Mouse (Mus musculus) MEL (cell line): ENCODE data around the gene Frmpd2. TPM values are rescaled to one million over a fixed set of nuclear protein-coding genes. Genes with fewer than 3 reads are reported as not detected.

Experiments used
- DNase-seq: peaks from one replicate; pipeline ENCODE4 v3.0.0; 2011; ENCODE audit warnings: low read depth, low spot score
- H3K27ac ChIP-seq: 2 replicates; pipeline ENCODE4 v1.5.1; 2012; ENCODE audit warnings: low read depth, mild to moderate bottlenecking, control low read depth, low read length, moderate library complexity; ENCODE audit not compliant: control insufficient read depth
- H3K27me3 ChIP-seq, 2 experiments: fragments of 150-350 bp in 1 of 2; sonication (generic) in 1 of 2; 2 replicates each; pipeline ENCODE4 v1.6.1; 2012; ENCODE audit warnings: low read length in 2 of 2, mild to moderate bottlenecking in 2 of 2, improper control_type of control experiment in 1 of 2, moderate library complexity in 1 of 2; ENCODE audit not compliant: insufficient read depth in 2 of 2, control insufficient read depth in 1 of 2
- H3K36me3 ChIP-seq, 2 experiments: 2 replicates each; pipeline ENCODE4 v1.6.1; 2012 to 2014; ENCODE audit warnings: low read length in 2 of 2, improper control_type of control experiment in 1 of 2, inconsistent platforms in 1 of 2, mild to moderate bottlenecking in 1 of 2; ENCODE audit not compliant: insufficient read depth in 2 of 2, control insufficient read depth in 1 of 2
- H3K4me1 ChIP-seq, 2 experiments: fragments of 150-350 bp in 1 of 2; sonication (generic) in 1 of 2; 2 replicates each; pipeline ENCODE4 v1.6.1; 2012; ENCODE audit warnings: low read length in 2 of 2, improper control_type of control experiment in 1 of 2, mild to moderate bottlenecking in 1 of 2; ENCODE audit not compliant: insufficient read depth in 2 of 2, control insufficient read depth in 1 of 2
- H3K4me3 ChIP-seq, 2 experiments: fragments of 150-350 bp in 1 of 2; sonication (generic) in 1 of 2; 2 replicates each; pipeline ENCODE4 v1.5.1; 2012; ENCODE audit warnings: low read depth in 2 of 2, low read length in 2 of 2, mild to moderate bottlenecking in 2 of 2, moderate library complexity in 2 of 2, control low read depth in 1 of 2, improper control_type of control experiment in 1 of 2; ENCODE audit not compliant: control insufficient read depth in 1 of 2, insufficient read depth in 1 of 2
- H3K79me2 ChIP-seq: 2 replicates; pipeline ENCODE4 v1.6.1; 2012; ENCODE audit warnings: mild to moderate bottlenecking, low read length, moderate library complexity; ENCODE audit not compliant: control insufficient read depth, poor library complexity, insufficient read depth
- H3K9ac ChIP-seq: 2 replicates; pipeline ENCODE4 v1.6.1; 2012; ENCODE audit warnings: low read depth, mild to moderate bottlenecking, control low read depth, low read length, moderate library complexity; ENCODE audit not compliant: control insufficient read depth, poor library complexity, severe bottlenecking
- H3K9me3 ChIP-seq: fragments of 150-350 bp; sonication (generic); replicated peaks from 2 replicates; pipeline ENCODE4 v1.6.1; 2012; ENCODE audit warnings: mild to moderate bottlenecking, low read length, improper control_type of control experiment, moderate library complexity; ENCODE audit not compliant: insufficient read depth
- BHLHE40 ChIP-seq: IDR thresholded peaks from 2 replicates; pipeline ENCODE4 v1.6.1; 2012; ENCODE audit warnings: low read depth, mild to moderate bottlenecking, inconsistent platforms, low read length, improper control_type of control experiment, borderline replicate concordance
- CHD1 ChIP-seq: IDR thresholded peaks from 2 replicates; pipeline ENCODE4 v1.6.1; 2012; ENCODE audit warnings: low read depth, mild to moderate bottlenecking, inconsistent platforms, low read length, improper control_type of control experiment
- CHD2 ChIP-seq: IDR thresholded peaks from 2 replicates; pipeline ENCODE4 v1.6.1; 2011; ENCODE audit warnings: low read length, improper control_type of control experiment
- CTCF ChIP-seq, 3 experiments: IDR thresholded peaks in 2 of 3; conservative IDR thresholded peaks in 1 of 3; 2 replicates each; pipeline ENCODE4 v1.5.1; 2011 to 2012; ENCODE audit warnings: low read length in 3 of 3, low read depth in 2 of 3, mild to moderate bottlenecking in 2 of 3, improper control_type of control experiment in 1 of 3, inconsistent platforms in 1 of 3, mixed read lengths in 1 of 3, moderate library complexity in 1 of 3; ENCODE audit not compliant: control insufficient read depth in 1 of 3, insufficient read depth in 1 of 3, poor library complexity in 1 of 3, severe bottlenecking in 1 of 3
- E2F4 ChIP-seq: IDR thresholded peaks from 2 replicates; pipeline ENCODE4 v1.6.1; 2011; ENCODE audit warnings: low read depth, low read length, improper control_type of control experiment, borderline replicate concordance
- ELF1 ChIP-seq: IDR thresholded peaks from 2 replicates; pipeline ENCODE4 v1.6.1; 2014; ENCODE audit warnings: low read depth, mild to moderate bottlenecking, inconsistent platforms, low read length, improper control_type of control experiment, moderate library complexity
- EP300 ChIP-seq, 2 experiments: IDR thresholded peaks; 2 replicates each; pipeline ENCODE4 v1.6.1; 2011; ENCODE audit warnings: improper control_type of control experiment in 2 of 2, low read length in 2 of 2, low read depth in 1 of 2, mild to moderate bottlenecking in 1 of 2
- KAT2A ChIP-seq: conservative IDR thresholded peaks from 2 replicates; pipeline ENCODE4 v1.6.1; 2012; ENCODE audit warnings: low read depth, low read length, improper control_type of control experiment, inconsistent platforms
- MAFK ChIP-seq: IDR thresholded peaks from 2 replicates; pipeline ENCODE4 v1.6.1; 2011; ENCODE audit warnings: low read depth, mild to moderate bottlenecking, low read length, improper control_type of control experiment, borderline replicate concordance
- MEF2A ChIP-seq: IDR thresholded peaks from 2 replicates; pipeline ENCODE4 v1.6.1; 2014; ENCODE audit warnings: low read depth, mild to moderate bottlenecking, inconsistent platforms, low read length, improper control_type of control experiment; ENCODE audit not compliant: poor library complexity, insufficient replicate concordance, severe bottlenecking; ENCODE audit errors: extremely low read depth
- MXI1 ChIP-seq: IDR thresholded peaks from 2 replicates; pipeline ENCODE4 v1.6.1; 2011; ENCODE audit warnings: mild to moderate bottlenecking, low read depth, low read length, improper control_type of control experiment
- MYB ChIP-seq: IDR thresholded peaks from 2 replicates; pipeline ENCODE4 v1.6.1; 2011; ENCODE audit warnings: mild to moderate bottlenecking, low read depth, low read length, improper control_type of control experiment
- MYC ChIP-seq: IDR thresholded peaks from 2 replicates; pipeline ENCODE4 v1.6.1; 2011; ENCODE audit warnings: low read depth, mild to moderate bottlenecking, low read length, improper control_type of control experiment, moderate library complexity
- NELFE ChIP-seq: IDR thresholded peaks from 2 replicates; pipeline ENCODE4 v1.6.1; 2011; ENCODE audit warnings: low read depth, low read length, improper control_type of control experiment
- NRF1 ChIP-seq: IDR thresholded peaks from 2 replicates; pipeline ENCODE4 v1.6.1; 2014; ENCODE audit warnings: low read depth, mild to moderate bottlenecking, inconsistent platforms, low read length, improper control_type of control experiment, moderate library complexity; ENCODE audit not compliant: poor library complexity, insufficient read depth, severe bottlenecking
- POLR2A ChIP-seq, 2 experiments: IDR thresholded peaks; 2 replicates each; pipeline ENCODE4 v1.6.1; 2011 to 2012; ENCODE audit warnings: low read length in 2 of 2, mild to moderate bottlenecking in 2 of 2, control low read depth in 1 of 2, improper control_type of control experiment in 1 of 2, low read depth in 1 of 2, moderate library complexity in 1 of 2; ENCODE audit not compliant: control insufficient read depth in 1 of 2, insufficient read depth in 1 of 2, poor library complexity in 1 of 2
- POLR2AphosphoS5 ChIP-seq: IDR thresholded peaks from 2 replicates; pipeline ENCODE4 v1.6.1; 2012; ENCODE audit warnings: low read depth, borderline replicate concordance, mild to moderate bottlenecking, inconsistent platforms, low read length, moderate library complexity, mixed read lengths
- RAD21 ChIP-seq: IDR thresholded peaks from 2 replicates; pipeline ENCODE4 v1.6.1; 2011; ENCODE audit warnings: mild to moderate bottlenecking, low read depth, low read length, improper control_type of control experiment
- SIN3A ChIP-seq: IDR thresholded peaks from 2 replicates; pipeline ENCODE4 v1.6.1; 2012; ENCODE audit warnings: low read length, improper control_type of control experiment, inconsistent platforms
- SMC3 ChIP-seq: IDR thresholded peaks from 2 replicates; pipeline ENCODE4 v1.6.1; 2011; ENCODE audit warnings: low read depth, low read length, improper control_type of control experiment
- TAL1 ChIP-seq: IDR thresholded peaks from 2 replicates; pipeline ENCODE4 v1.6.1; 2012; ENCODE audit warnings: mild to moderate bottlenecking, inconsistent platforms, low read length, moderate library complexity, mixed read lengths
- TBP ChIP-seq: IDR thresholded peaks from 2 replicates; pipeline ENCODE4 v1.8.0; 2011; ENCODE audit warnings: low read depth, low read length, improper control_type of control experiment
- UBTF ChIP-seq: IDR thresholded peaks from 2 replicates; pipeline ENCODE4 v1.6.1; 2012; ENCODE audit warnings: low read depth, mild to moderate bottlenecking, inconsistent platforms, low read length, improper control_type of control experiment, moderate library complexity, borderline replicate concordance; ENCODE audit not compliant: insufficient read depth
- USF1 ChIP-seq: IDR thresholded peaks from 2 replicates; pipeline ENCODE4 v1.6.1; 2014; ENCODE audit warnings: low read depth, mild to moderate bottlenecking, inconsistent platforms, low read length, improper control_type of control experiment, moderate library complexity
- ZNF384 ChIP-seq: IDR thresholded peaks from 2 replicates; pipeline ENCODE4 v1.6.1; 2012; ENCODE audit warnings: low read depth, mild to moderate bottlenecking, inconsistent platforms, low read length, improper control_type of control experiment
- polyA plus RNA-seq, 2 experiments: library from polyadenylated mRNA; stranded (reverse) in 1 of 2; unstranded in 1 of 2; fragments of >175 nt in 1 of 2; fragments of >200 nt in 1 of 2; gene quantifications; 2 replicates each; pipeline versions ENCODE4 v1.2.1 to v1.2.4; 2012; ENCODE audit warnings: low replicate concordance in 2 of 2, low read depth in 1 of 2; ENCODE audit not compliant: insufficient read length in 2 of 2, insufficient read depth in 1 of 2, missing spikeins in 1 of 2
- total RNA-seq: library from RNA; depleted of rRNA; stranded (reverse); fragments of 300-350 nt; gene quantifications from 2 replicates; pipeline ENCODE4 v1.2.3, GENCODE M21; 2012

The Frmpd2 gene
- total and polyA plus RNA-seq, 3 experiments: not detected

DNA sequence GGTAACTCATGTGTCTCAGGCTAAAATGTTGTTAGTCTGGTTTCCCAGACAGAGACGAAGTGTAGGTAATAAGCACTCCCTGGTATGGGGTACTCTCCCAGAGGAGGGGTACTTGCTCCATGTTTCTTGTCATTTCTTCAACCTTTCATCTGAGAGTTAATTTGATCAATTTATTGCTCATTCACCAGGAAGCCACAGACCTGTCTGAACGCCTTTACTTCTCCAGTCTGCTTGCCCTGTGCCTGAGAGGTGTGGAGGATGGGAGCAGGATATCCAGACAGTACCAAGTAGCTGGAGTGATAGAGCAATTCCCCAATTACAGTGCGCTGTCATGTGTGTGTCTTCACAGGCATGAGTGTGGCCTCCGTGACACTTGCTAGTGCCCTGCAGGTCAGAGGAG is 23.7 kb downstream of the Frmpd2 start:
- Histone ChIP-seq H3K27me3 (no peaks in the 10 kb centered on the region), H3K9me3 (no peaks in the 10 kb centered on the region), H3K79me2 (no peaks in the 10 kb centered on the region), H3K4me3 (no peak overlapping the region), H3K4me1 (no peaks in the 10 kb centered on the region), H3K9ac (no peak overlapping the region), H3K36me3 (no peaks in the 10 kb centered on the region), H3K27ac (no peak overlapping the region)
- no peak for DNase-seq
- TF ChIP-seq KAT2A (no peak), RAD21 (no peak), EP300 (IDR thresholded peaks at IDR 0.05; ENCODE audit: low read depth in 1 of 2, low read length in 2 of 2) (no peak), TAL1 (no peak), SIN3A (no peak), POLR2AphosphoS5 (no peak), TBP (no peak), ELF1 (no peak), BHLHE40 (no peak), MAFK (no peak), CTCF (IDR thresholded peaks at IDR 0.05 in 2 of 3, conservative IDR thresholded peaks at IDR 0.05 in 1 of 3; ENCODE audit: control insufficient read depth in 1 of 3, insufficient read depth in 1 of 3, low read depth in 2 of 3, low read length in 3 of 3, poor library complexity in 1 of 3, severe bottlenecking in 1 of 3) (no peak), POLR2A (IDR thresholded peaks at IDR 0.05; ENCODE audit: control insufficient read depth in 1 of 2, insufficient read depth in 1 of 2, low read depth in 1 of 2, low read length in 2 of 2, poor library complexity in 1 of 2) (no peak), UBTF (no peak), ZNF384 (no peak)
- TF ChIP-seq, all 39 proteins: peak for 0

DNA sequence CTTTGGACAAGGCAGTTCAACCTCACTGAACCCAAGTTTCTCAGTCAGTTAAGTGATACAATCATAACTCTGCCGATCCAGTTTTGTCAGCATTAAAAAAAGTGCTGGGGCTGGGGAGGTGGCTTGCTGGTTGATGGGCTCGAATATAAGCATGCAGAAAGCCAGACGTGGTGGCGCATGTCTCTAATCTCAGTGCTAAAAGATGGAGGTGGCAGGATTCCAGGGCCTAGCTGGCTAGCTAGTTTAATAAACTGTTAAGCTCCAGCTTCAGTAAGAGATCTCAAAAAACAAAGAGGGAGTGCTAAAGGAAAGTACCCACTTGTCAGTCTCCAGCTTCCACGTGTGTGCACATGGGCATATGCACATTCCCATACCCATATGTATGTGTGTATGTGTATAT is 25.9 kb downstream of the Frmpd2 start:
- no peaks in the 10 kb centered on the region for H3K9me3 ChIP-seq
- no peaks in the 10 kb centered on the region for H3K4me1 ChIP-seq
- TF ChIP-seq NELFE (no peak), EP300 (IDR thresholded peaks at IDR 0.05; ENCODE audit: low read depth in 1 of 2, low read length in 2 of 2) (no peak), CHD2 (no peak), MYC (no peak), ELF1 (no peak), KAT2A (no peak), POLR2A (IDR thresholded peaks at IDR 0.05; ENCODE audit: control insufficient read depth in 1 of 2, insufficient read depth in 1 of 2, low read depth in 1 of 2, low read length in 2 of 2, poor library complexity in 1 of 2) (no peak), NRF1 (no peak), BHLHE40 (no peak), CHD1 (no peak), MYB (no peak), E2F4 (no peak), MEF2A (no peak), MAFK (no peak), USF1 (no peak), SMC3 (no peak), MXI1 (no peak)
- H3K79me2 ChIP-seq: no peaks in the 10 kb centered on the region
- no peak overlapping the region for H3K4me3 ChIP-seq
- no peaks in the 10 kb centered on the region for H3K27me3 ChIP-seq
- no peak overlapping the region for H3K9ac ChIP-seq
- no peak overlapping the region for H3K27ac ChIP-seq
- DNase-seq: no peak
- no peaks in the 10 kb centered on the region for H3K36me3 ChIP-seq
